Mouse (Mus musculus) heart, embryonic 11.5 days (tissue): Measurements from ENCODE around the gene Crlf1. TPM values are rescaled to one million over a fixed set of nuclear protein-coding genes. Genes with fewer than 3 reads are reported as not detected.

Source experiments
- ATAC-seq: fragments of 200-750 bp; cut with Nextera tagmentation; replicated peaks from 2 replicates; pipeline ENCODE4 v1.8.0; 2017; ENCODE audit warnings: moderate library complexity; ENCODE audit not compliant: insufficient number of reproducible peaks, low FRiP score, low TSS enrichment
- H3K27ac ChIP-seq: fragments of 300-500 bp; sonication (generic); 2 replicates; pipeline ENCODE4 v1.5.1; 2014; ENCODE audit warnings: mild to moderate bottlenecking, low read depth, low read length
- H3K27me3 ChIP-seq: fragments of 300-500 bp; sonication (generic); 2 replicates; pipeline ENCODE4 v1.6.1; 2014; ENCODE audit warnings: mild to moderate bottlenecking, low read length, mixed read lengths; ENCODE audit not compliant: control insufficient read depth, insufficient read depth
- H3K36me3 ChIP-seq: fragments of 300-500 bp; sonication (generic); 2 replicates; pipeline ENCODE4 v1.6.1; 2014; ENCODE audit warnings: mild to moderate bottlenecking, low read length, moderate library complexity, mixed read lengths; ENCODE audit not compliant: control insufficient read depth, insufficient read depth
- H3K4me1 ChIP-seq: fragments of 300-500 bp; sonication (generic); 2 replicates; pipeline ENCODE4 v1.6.1; 2014; ENCODE audit warnings: low read length; ENCODE audit not compliant: control insufficient read depth, insufficient read depth
- H3K4me2 ChIP-seq: fragments of 300-500 bp; sonication (generic); 2 replicates; pipeline ENCODE4 v1.6.1; 2014; ENCODE audit warnings: mild to moderate bottlenecking, moderate library complexity
- H3K4me3 ChIP-seq: fragments of 300-500 bp; sonication (generic); 2 replicates; pipeline ENCODE4 v1.5.1; 2014; ENCODE audit warnings: low read depth, low read length
- H3K9ac ChIP-seq: fragments of 300-500 bp; sonication (generic); 2 replicates; pipeline ENCODE4 v1.6.1; 2014; ENCODE audit warnings: mild to moderate bottlenecking, low read depth, low read length, moderate library complexity
- H3K9me3 ChIP-seq: fragments of 300-500 bp; sonication (generic); replicated peaks from 2 replicates; pipeline ENCODE4 v1.6.1; 2016; ENCODE audit warnings: low read length; ENCODE audit not compliant: control insufficient read depth
- WGBS: fragments of 180-500 bp; shearing (Covaris S2); extraction: QIAGEN DNeasy Blood & Tissue Kit; methylation state at CpG from one replicate; pipeline ENCODE4 v1.1.7; 2014; ENCODE audit not compliant: insufficient replicate concordance; 5-methylcytosine and 5-hydroxymethylcytosine counted together
- polyA plus RNA-seq: library from polyadenylated mRNA; unstranded; fragments of >200 nt; fragmentation: Nextera tagmentation; extraction: Ambion mirVana; gene quantifications from 2 replicates; pipeline ENCODE4 v1.2.1, GENCODE M21; 2014

The Crlf1 gene
- polyA plus RNA-seq, 1 experiment from 2014 or later = 0.80 TPM

- WGBS = 28% methylated on average over 1 of the region's 1 CpGs
- Histone ChIP-seq H3K4me1 (peaks cover 42% of the 10 kb centered on the region), H3K4me3 (no peak overlapping the region), H3K27me3 (no peaks in the 10 kb centered on the region), H3K9ac (no peak overlapping the region), H3K27ac (no peak overlapping the region), H3K4me2 (no peak overlapping the region), H3K36me3 (no peaks in the 10 kb centered on the region), H3K9me3 (no peaks in the 10 kb centered on the region)
- ATAC-seq = 0 out of 2 replicates have a peak, but pooled peaks have one; percentile 19
Observed at GRCm38 (mm10) chr8:70552836-70553235, 59.9 kb downstream of the Crlf1 start.

Other genes with a start within 250 kb of the Crlf1 start
- 25.5 and 30.0 TPM in 2 replicates for gene Homer3, start 210.3 kb upstream of the Crlf1 start, polyA plus RNA-seq
- 36.4 and 37.6 TPM in 2 replicates for gene Ddx49, start 190.7 kb upstream of the Crlf1 start, polyA plus RNA-seq
- gene Cope, start 190.6 kb upstream of the Crlf1 start, polyA plus RNA-seq = 307 and 329 TPM in 2 replicates
- gene Cers1, start 177.4 kb upstream of the Crlf1 start, polyA plus RNA-seq = 1.4 and 1.5 TPM in 2 replicates
- 1.7 and 1.9 TPM in 2 replicates for gene Gdf1, start 163.3 kb upstream of the Crlf1 start, polyA plus RNA-seq
- gene Upf1, start 139.9 kb upstream of the Crlf1 start, polyA plus RNA-seq = 14.0 and 17.2 TPM in 2 replicates
- gene Comp, start 119.6 kb upstream of the Crlf1 start, polyA plus RNA-seq = 1.1 and 2.2 TPM in 2 replicates
- 11.6 and 13.5 TPM in 2 replicates for gene Crtc1, start 53.6 kb upstream of the Crlf1 start, polyA plus RNA-seq
- gene Klhl26, start 16.2 kb upstream of the Crlf1 start, polyA plus RNA-seq = 9.2 and 10.1 TPM in 2 replicates
- 0.44 and 0.86 TPM in 2 replicates for gene Tmem59l, start 5.8 kb upstream of the Crlf1 start, polyA plus RNA-seq
- gene Rex1bd, start 13.6 kb downstream of the Crlf1 start, polyA plus RNA-seq = 109 and 124 TPM in 2 replicates
- gene Uba52, start 17.6 kb downstream of the Crlf1 start, polyA plus RNA-seq = 798 and 827 TPM in 2 replicates
- 202 and 212 TPM in 2 replicates for gene Fkbp8, start 34.6 kb downstream of the Crlf1 start, polyA plus RNA-seq
- gene Kxd1, start 34.8 kb downstream of the Crlf1 start, polyA plus RNA-seq = 67.3 and 68.1 TPM in 2 replicates
- gene Ell, start 46.3 kb downstream of the Crlf1 start, polyA plus RNA-seq = 14.1 and 14.7 TPM in 2 replicates
- gene Isyna1, start 101.2 kb downstream of the Crlf1 start, polyA plus RNA-seq = 86.0 and 95.3 TPM in 2 replicates
- gene Ssbp4, start 115.7 kb downstream of the Crlf1 start, polyA plus RNA-seq = 72.5 and 78.9 TPM in 2 replicates
- gene Lrrc25, start 123.0 kb downstream of the Crlf1 start, polyA plus RNA-seq = 0.19 and 0.59 TPM in 2 replicates
- gene Gdf15, start 139.3 kb downstream of the Crlf1 start, polyA plus RNA-seq = 0.26 and 0.37 TPM in 2 replicates
- 38.9 and 41.6 TPM in 2 replicates for gene Pgpep1, start 167.2 kb downstream of the Crlf1 start, polyA plus RNA-seq
- gene Lsm4, start 180.1 kb downstream of the Crlf1 start, polyA plus RNA-seq = 296 and 308 TPM in 2 replicates
- 97.8 and 102 TPM in 2 replicates for gene Jund, start 205.8 kb downstream of the Crlf1 start, polyA plus RNA-seq
- not detected in 2 replicates for gene Iqcn, start 210.3 kb downstream of the Crlf1 start, polyA plus RNA-seq
- gene Gm3336, start 225.4 kb downstream of the Crlf1 start, polyA plus RNA-seq = not detected in 2 replicates
- not detected in 2 replicates for gene Pde4c, start 230.6 kb downstream of the Crlf1 start, polyA plus RNA-seq